Mouse (Mus musculus): ENCODE data around the gene Paqr4. TPM values are rescaled to one million over a fixed set of nuclear protein-coding genes. Genes with fewer than 3 reads are reported as not detected.
A peak's percentile ranks its signal among the peaks of the same experiment; 100 is the strongest.

Paqr4 gene
- polyA plus RNA-seq, 2 experiments from 2014 or later: 0.91 to 2.7 TPM

DNA sequence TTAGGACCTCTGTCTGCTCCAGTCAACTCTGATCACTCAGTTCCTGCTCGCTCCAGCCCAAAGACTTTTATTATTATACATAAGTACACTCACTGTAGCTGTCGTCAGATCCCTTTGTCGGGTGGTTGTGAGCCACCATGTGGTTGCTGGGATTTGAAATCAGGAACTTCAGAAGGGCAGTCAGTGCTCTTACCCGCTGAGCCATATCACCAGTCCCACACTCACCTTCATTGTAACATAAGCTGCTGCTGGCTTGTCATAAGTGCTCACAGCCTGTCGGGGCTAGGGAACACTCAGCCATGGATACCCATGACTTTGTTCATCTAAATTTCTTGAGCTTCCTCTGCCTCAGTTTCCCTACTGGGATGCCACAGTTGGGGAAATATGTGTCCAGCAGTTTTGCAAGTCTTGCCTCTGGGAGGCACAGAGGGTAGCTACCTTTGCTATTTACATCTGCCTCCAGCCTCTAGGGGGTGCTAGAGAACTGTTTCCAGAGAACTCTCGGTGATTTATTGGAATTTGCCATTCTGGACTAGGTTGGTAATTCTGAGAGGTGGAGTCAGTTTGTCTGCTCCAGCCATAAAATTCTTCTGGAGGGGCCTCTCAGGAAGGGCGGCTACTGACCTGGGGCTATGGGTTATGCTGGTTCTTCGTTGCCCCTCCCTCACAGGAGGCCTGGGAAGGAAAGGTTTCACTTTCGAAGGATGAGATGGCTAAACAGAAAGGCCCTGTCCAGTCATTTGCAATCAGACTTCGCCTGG is 8.1 kb upstream of the Paqr4 start:
- peak; percentile 60 for ATAC-seq

DNA sequence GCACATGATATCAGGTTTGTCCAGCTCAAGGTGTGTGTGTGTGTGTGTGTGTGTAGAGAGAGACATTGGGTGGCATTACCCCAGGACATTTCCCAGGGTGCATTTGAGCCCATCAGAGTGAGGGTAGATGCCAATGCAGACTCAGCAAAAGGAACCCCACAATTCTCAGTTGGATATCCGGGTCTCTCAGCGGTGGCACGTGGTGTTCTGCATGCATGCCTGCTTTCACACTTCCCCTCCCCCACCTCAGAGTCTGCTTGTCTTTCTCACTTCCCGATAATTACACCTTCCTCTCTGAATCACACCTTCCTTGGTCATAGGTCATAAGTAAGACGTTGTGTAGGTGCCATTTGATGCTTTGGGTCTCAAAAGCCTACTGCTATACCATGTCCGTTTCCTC is 7.4 kb upstream of the Paqr4 start:
- peak; percentile 12 for ATAC-seq

DNA sequence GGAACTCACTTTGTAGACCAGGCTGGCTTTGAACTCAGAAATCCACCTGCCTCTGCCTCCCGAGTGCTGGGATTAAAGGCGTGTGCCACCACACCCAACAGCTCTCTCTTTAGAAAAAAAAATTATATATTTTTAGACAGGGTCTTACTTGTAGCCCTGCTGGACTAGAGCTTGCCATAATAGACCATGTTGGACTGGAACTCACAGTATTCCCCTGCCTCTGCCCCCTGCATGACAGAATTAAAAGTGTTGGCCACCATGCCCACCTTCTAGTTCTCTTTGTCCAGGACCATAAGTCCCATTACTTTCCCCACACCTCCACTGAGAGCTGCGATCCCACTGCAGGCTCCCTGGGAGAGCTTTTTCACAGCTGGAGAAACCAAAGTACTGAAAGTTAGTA is 6.8 kb upstream of the Paqr4 start:
- no peak for ATAC-seq

DNA sequence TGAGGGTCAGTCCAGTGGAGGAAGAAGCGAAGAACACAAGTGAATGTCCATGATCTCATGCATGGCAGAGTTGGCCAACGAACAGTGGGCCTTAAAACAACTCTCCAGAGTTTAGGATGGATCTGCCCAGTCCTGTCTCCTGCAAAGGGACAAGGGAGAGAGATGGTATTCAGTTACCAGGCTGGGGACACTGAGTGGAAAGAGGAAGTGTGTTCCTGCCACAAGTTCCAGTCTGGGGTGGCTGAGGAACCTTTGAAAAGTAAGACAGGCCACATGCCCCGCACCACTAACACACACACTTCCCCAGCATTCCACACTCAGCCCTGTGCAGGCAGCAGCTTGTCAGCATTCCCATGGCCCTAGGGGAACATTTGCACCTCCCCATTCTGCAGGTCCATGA is 6.1 kb upstream of the Paqr4 start:
- no peak for ATAC-seq

DNA sequence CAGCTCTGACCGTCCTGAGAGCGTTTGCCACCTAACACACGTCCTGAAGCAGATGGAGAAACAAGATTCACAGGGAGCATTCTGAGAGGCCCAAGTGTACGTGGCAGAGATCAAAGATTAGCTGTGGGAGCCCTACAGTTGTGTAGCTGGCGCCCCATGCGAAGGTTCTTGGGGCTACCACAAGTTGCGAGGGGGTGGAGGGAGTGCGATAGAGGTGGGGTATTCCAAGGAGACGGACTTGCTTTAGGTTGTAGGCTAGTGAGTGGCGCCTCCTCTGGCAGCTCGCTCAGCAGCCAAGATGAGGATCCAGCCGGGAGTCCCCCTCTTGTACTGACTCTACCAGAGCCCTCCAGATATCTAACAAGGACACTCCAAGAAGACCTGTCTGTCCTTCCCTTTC is 5.6 kb upstream of the Paqr4 start:
- ATAC-seq: no peak

DNA sequence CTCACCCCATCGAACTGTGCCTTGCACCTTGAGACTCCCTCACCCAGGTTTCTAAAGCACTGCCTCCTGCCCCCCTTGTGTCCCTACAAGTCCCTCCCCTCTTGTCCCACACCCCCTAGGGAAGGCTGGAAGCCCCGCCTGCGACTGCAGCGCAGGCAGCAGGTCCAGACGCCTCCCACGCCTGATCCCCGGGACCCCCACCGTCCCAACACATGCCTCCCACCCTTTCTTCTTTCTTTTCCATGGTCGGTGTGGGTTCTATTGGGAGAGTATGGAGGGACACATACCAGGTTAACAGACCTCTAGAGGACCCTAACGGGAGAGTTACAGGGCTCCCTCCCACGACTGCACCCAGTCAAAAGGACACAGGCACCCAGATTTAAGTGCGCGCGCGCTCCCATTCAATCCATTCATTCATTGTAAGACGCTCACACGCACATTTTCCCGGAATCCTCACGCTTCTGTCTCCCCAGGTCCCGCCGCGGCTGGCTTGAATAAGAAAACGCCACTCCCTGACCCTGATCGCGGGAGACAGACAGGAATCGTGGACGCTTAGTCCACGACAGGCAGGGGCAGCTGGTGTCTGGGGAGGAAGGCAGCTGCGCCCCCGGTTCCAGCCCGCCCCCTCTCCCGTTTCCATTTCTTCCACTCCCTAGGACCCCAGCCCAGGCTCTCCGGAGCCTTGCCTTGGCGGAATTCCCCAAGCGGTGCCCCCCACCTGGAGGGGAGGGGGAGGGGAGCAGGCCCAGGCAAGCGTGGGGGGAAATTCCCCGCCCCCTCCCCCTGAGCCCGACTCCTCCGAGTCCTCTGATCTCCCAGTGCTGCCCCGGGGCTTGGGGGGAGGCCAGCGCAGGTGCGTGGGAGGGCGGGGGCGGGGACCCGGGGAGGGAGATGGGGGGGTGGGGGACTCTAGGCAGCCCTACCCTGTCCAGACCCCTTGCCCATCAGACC is 4.9 kb upstream of the Paqr4 start, which contains the start of gene Kremen2:
Gene Kremen2 (minus strand): TSS at position 533 of the 951 bp plus-strand sequence.
- ATAC-seq: no peak

DNA sequence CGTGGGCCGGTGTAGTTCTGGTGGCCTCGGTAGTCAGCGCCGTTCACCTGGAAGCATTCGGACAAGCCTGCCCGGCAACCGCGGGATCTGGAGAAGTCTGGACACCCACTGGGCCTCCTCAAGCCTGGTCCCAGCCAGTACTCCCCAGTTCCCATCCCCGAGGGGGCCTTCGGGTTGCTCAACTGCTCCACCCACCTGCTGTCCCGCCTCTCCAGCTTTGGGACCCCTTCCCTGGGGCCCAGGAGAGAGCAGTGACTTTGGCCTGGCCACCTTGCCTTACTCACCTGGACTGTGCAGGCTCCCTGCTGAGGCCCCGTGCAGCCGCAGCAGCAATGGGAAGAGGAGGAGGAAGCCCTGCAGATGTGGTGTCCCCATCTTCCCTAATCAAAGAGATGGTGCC is 4.0 kb upstream of the Paqr4 start:
- no peak for ATAC-seq

DNA sequence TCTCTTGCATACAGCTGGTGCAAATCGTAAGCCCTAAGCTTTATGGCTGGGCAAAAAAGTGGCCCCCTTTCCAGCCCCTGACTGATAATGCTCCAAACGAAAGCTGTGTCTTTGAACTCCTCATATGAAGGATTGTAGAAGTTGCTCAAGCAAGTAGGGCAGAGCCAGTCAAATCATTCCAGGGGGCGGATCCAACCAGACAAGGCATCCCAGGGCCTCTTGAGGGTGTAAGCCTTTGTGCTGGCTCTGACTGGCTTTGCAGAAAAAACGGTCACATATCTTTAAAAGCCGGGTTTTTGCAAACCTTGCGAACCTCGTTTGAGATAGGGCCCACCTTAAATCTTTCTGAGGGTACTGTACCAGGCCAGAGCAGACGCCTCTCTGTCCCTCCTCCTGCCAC is 3.4 kb upstream of the Paqr4 start:
- no peak for ATAC-seq

DNA sequence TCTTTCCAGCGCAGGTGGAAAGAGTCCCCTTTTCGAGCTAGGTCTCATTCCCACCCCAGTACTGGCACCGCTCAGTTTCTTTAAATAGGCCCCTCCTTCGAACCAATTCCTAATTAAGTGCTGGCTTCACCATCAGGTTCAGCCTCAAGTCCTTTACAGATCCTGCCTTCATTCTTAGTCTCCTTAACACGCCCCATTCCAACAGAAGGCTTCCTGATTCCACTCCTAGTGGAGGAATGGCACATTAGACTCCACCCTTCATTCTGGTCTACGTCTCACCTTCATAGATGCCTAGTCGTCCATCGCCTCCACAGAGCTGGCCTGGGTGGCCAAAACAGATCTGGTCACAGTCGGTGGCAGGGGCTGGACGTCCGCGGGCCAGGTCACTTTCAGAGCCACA is 2.3 kb upstream of the Paqr4 start:
- no peak for ATAC-seq

DNA sequence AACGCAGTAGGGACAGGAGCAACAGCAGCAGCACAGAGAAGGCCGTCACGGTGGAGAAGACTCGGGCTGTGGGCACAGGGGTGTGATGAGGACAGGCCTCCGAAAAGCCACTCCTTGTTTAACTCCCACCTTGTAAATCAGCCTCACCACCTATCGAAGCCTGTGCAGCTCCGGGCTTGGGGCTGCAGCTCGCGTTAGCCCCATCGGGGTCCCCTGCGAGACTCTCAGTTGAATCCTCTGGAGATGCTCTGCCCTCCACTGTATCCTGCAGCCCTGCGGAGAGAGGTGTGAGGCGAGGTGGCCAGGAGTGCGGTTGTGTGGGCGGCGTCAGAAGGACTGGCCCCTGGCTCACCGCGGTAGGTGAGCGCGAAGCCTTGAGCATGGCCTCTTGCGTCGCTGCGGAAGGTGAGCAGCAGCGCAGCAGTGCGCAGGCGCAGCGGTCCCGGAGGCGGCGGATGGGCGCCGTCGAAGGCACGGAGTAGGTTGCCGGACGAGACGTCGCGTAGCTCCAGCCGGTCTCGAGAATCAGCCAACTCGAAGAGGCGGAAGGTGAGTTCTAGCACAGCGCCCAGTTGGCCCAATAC is 1.6 kb upstream of the Paqr4 start:
- peak; percentile 38 for ATAC-seq

DNA sequence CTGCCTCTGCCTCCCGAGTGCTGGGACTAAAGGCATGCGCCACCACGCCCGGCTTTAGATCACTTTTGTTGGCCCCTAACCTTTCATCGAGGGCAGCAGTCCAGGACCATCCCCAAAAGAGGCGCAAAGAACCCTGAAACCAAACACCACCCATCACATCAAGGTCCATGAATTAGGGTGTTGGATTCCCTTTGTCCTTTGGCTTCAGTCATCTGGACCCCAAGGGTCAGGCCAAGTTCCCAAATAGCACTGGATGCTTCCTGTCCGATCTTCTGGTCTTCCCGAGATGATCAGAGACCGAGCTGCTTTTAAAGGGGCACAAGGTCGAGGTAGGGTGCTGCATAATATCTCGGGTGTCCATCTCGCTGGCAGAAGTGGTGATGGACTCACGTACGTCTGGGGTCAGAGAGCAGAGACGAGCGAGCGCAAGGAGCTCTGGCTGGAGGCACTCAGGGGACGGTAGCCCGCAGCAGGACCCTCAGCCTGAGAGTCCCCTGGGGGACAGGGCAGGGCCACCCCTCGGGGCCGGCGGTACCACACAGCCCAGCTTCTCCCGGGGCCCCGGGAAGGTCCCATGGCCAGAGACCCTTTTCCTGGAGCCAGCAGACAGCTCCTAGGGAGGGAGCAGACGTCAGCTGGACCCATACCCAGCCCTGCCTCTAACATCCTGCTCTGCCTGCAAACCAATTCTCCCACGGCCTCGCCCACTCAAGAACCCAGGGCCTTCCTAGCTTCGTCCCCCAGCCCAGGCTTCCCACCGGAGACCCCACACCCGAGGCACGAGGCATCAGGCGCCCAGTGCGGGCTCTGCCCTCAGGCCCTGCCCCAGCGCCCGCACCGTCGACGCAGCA is 917 bp upstream of the Paqr4 start:
- ATAC-seq: no peak

DNA sequence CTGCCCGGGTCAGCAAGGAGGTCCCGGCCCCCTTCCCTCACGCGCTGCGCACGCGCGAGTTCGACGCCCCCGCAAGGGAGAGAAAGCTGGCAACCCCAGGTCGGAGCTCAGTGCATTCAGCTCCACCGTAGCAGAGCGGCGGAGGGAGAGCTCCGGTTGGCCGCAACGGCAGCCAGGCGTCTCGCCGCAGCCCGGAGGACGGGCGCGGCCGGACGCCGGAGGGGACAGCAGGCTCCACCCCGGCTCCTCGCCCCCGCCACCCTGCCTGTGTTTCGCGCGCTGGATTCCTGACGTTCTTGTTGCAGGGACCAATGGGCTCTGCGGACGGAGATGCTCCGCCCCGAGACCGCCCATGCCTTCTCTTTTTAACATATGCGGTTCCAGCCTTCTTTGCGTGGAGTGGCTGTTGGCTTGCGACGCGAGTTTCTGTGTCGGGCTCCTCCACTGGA is 507 bp downstream of the Paqr4 start:
- peak; percentile 80 for ATAC-seq

DNA sequence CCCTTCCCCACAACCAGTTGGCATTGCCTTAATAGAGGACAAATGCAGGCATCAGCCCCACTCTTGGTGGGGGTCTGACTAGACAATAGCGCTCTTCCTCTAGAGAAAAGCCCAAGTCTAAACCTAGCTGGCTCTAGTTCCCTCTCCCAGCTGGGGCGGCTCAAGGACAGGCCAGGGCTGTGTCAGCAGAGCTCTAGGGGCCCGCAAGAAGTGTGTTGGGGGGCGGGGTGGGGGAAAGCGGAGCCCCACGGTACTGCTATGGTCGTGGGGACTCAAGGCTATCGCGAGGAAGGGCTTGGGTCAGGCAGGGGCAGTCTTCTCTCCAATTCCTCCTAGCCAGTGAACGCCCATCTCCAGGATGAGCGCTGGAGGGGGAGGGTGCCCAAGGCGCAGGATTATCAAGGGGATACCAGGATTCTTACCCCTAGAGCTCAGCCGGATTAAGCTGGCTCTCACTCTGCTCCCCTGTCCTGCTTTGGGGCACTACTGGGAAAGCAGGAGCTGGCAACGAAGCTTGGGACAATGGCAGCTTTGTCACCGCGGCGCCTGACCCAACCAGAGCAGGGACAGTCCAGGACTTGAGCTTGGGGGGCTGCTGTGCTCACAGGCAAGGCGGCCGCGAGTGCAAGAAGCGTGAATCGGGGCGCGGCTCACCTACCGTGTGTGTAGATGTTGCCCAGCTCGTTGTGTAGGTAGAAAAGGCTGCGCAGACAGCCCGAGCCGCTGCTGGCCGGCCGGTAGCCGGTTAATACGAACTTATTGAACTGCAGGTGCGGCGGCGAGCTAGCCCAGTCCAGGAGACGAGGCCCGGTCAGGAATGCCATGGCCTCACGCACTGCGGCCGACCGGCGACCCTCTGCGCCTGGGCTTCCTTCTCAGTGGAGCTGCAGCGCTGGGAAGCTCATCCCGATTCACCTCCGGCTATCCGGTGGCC is 1.2 kb downstream of the Paqr4 start:
- ATAC-seq: peak; percentile 15

DNA sequence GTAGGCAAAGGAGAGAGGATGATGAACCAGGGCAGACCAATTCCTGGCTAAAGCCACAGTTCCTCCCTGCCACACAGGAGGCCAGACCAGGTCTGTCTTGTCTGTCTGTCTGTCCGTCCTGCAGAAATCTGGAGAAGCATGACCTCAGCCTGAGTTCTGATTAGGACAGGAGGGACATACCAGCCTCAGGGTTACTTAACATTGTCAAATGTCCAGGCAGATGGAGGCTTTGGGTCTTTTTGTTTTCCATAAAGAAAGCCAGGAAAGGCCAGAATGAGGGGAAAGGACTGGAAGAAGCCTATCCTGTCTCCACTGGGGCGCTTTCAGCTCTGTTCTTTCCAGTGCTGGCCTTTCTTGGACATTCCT is 1.8 kb downstream of the Paqr4 start:
- no peak for ATAC-seq

DNA sequence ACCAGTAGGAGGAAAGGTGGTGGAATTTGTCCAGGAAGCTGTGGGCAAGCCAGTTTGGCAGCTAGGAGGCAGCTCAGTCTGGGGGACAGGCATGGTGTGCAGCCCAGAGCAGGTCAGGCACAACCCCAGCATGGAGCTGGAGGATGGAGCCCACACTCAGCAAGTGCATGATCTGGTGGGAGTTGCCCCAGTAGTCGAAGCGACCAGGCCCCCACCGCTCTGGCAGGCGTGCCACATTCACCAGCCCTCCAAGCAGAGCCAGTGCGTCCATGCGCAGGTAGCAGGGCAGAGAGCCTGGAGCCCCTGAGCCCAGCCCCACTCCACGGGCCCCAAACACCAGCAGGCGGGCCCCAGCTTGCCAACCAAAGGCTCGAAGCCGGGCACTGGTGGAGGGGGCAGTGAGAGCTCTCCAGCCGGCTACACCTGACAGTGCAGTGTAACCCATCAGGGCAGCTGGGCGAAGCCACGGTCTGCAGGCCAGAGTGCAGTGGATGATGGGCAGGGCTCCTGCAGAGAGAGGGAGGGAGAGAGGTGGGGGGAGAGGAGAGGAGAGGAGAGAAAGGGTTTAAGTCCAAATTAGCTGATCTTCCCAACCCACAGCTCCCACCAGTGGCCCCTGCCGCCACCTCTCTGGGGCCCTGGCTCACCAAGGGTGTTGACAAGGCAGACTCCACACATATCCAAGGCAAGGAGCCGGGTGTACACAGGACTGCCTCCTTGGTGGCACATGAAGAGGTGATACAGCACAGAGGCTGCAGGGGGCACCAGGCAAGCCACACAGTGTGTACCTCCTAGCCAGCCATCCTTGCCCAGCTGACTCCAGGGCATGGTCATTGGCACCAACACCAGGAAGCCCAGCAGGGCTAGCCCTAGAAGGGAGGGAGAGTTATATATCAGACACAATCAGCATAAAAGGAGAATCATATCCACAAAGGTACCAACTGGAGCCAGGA is 2.9 kb downstream of the Paqr4 start:
- no peak for ATAC-seq

DNA sequence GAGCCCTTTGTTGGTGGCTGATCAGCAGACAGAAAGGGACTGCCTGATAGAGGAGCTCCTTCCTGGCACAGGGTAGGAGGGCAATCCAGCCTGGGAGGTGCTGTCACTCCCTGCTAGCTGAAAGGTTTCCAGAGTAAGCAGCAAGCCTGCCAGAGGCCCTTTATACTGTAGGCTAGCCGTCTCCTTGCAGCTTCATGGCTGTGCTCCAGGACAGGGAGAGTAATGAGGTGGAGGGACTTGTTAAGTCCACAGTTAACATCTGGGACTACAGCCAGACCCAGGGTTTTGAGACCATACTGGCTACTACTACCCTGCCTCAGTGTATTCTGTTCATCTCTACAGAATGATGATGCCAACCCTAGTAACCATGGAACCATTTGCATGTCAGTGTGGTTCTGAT is 6.3 kb downstream of the Paqr4 start:
- no peak for ATAC-seq

DNA sequence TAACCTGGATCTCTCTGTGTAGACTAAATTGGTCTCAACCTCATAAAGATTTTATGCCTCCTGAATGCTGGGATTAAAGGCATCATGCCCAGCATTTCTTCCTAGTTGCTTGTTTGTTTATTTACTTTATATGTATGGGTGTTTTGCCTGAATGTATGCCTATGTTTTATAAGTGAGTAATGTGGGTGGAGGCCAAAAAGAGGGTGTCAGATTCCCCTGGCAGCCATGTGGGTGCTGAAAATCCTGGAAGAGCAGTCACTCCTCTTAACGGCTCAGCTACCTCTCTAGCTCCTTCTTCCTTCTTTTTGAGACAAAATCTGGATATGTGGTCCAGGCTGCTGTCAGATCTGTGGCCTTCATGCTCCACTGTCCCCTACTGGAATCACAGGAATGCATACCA is 10.2 kb downstream of the Paqr4 start:
- ATAC-seq: no peak

DNA sequence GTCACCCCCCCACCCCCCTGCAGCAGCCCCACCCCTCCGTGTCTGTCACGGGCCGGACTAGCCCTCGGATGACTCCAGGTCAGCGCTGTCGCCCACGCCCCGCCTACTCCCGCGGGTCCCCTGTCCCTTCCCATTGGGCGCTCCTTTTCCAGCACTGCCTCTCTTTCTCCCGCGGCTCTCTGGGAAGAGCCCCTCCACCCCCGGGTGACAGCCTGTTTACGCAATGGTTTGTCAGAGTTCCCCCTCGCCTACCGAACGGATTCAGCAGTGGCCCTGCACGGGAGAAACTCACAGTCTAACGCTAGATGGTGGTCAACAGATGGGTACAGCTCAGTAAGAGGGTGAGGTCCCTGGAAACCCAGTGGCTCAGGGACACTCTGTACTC is 13.9 kb downstream of the Paqr4 start:
- no peak for ATAC-seq

DNA sequence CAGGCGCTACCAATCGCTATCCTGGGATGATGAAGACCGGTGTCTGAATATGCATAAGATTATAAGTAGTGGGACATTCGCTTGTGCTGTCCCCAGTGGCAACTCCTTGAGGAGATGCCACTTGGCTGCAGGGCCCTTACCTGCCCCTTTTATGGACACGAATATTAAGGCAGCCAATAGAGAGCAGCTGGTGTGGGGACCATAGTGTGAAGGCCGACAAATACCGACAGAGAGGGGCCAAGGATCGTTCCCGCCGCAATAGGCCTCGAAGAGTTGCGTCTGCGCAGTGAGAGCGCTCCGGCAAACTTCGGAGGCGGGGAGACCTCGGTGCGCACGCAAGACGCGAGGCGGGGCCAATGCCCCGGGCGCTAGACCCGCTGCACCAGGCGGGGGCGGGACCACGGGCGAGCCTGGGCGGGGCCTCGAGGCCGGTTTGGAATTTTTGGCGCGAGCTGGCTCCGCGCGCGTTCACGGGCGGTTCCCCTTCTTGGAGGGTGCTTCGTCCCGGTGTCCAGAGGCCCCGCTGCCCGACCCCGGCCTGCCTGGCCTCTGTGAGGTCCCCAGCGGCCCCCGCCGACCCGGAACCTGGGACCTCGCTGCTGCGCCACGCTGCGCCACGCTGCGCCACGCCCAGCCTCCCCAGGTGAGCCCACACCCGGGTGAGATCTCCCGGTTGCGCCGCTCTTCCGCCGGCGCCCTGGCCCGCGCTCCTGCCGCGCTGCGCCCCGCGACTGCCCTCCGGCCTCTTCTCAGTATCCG is 14.5 kb downstream of the Paqr4 start, which contains the start of gene Pkmyt1:
Gene Pkmyt1 (plus strand): TSS at position 338 of the 759 bp plus-strand sequence.
- peak; percentile 91 for ATAC-seq
